Comparison of ENCODE assay signal across 12 mouse cellular contexts in the genomic region with DNA sequence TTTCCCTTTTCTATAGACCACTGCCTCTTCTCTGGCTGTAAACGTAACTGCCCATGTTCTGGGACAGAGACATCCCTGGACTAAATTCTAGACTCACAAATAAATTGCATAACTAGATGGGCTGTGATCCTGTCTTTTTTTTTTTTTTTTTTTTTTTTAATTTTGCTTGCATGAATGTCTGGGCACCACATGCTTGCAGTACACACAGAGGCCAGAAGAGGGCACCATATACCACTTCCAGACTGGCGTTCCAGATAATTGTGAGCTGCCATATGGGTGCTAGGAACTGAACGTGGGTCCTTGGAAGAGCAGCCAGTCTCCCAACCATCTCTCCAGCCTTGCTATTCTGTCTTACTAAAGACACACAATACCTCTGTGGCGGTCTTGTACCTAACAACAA. TPM values are rescaled to one million over a fixed set of nuclear protein-coding genes. Genes with fewer than 3 reads are reported as not detected.
DNase-seq lines count a peak whose midpoint lies in the region; ATAC-seq and TF ChIP-seq lines count a peak whose summit lies in the region.
"Had no signal": no experiment of that assay in that cellular context is flagged by ENCODE, and none has a peak within 500 bp of the region (broad histone marks: within the 10 kb centered on the region; RNA-seq: fewer than 3 reads in every experiment).

No protein-coding gene starts in this region.

- H3K9me3 ChIP-seq in liver, embryonic 12.5 days (replicated peaks): no peaks in the 10 kb centered on the region; the same call in 1 of the 2 replicates

- no peaks in the 10 kb centered on the region for H3K36me3 ChIP-seq in liver, adult 2 months (ENCODE audit: control insufficient read depth, insufficient read depth, low read length)
- no peaks in the 10 kb centered on the region for H3K36me3 ChIP-seq in liver, embryonic 12.5 days

- peak; percentile 35; the same call in 1 of the 2 replicates for TF ChIP-seq CTCF in liver, adult 2 months (IDR thresholded peaks at IDR 0.05; ENCODE audit: low read depth, low read length)

- no peak overlapping the region for H3K4me3 ChIP-seq in liver, adult 2 months (ENCODE audit: insufficient read depth, low read depth, low read length)
- no peak overlapping the region for H3K4me3 ChIP-seq in liver, embryonic 12.5 days

- H3K27me3 ChIP-seq in liver, adult 2 months (ENCODE audit: control insufficient read depth, insufficient read depth, low read length): peaks cover 2% of the 10 kb centered on the region; the same call in 1 of the 2 replicates
- peaks cover 18% of the 10 kb centered on the region; the same call in 1 of the 2 replicates for H3K27me3 ChIP-seq in liver, embryonic 12.5 days (replicated peaks)

- H3K9ac ChIP-seq in liver, adult 2 months (ENCODE audit: low read depth, low read length): no peak overlapping the region
- H3K9ac ChIP-seq in liver, embryonic 12.5 days: no peak overlapping the region

- ATAC-seq in CD4-positive, CD25-positive, alpha-beta regulatory T cell, adult 4 months: no peak
- no peak for ATAC-seq in liver, embryonic 12.5 days

- H3K79me2 ChIP-seq in liver, adult 2 months (ENCODE audit: control insufficient read depth, insufficient read depth, low read length): no peaks in the 10 kb centered on the region

- H3K4me2 ChIP-seq in liver, embryonic 12.5 days: no peak overlapping the region

- no peaks in the 10 kb centered on the region for H3K4me1 ChIP-seq in liver, adult 2 months (ENCODE audit: control insufficient read depth, insufficient read depth, low read length)
- H3K4me1 ChIP-seq in liver, embryonic 12.5 days: no peaks in the 10 kb centered on the region

- WGBS in liver, adult 2 months: 63% methylated on average over 4 of the region's 4 CpGs
- 50% methylated on average over 4 of the region's 4 CpGs for WGBS in liver, embryonic 12.5 days (ENCODE audit: insufficient replicate concordance)

- DNase-seq in CD4-positive, CD25-positive, alpha-beta regulatory T cell, adult 2 months (ENCODE audit: low read depth, low spot score): peak; percentile 43
- peak; percentile 5 for DNase-seq in liver, adult 2 months (ENCODE audit: extremely low read depth, low read depth, low spot score)
- DNase-seq in c-Kit-positive CD71-positive TER-119-positive erythroid progenitor cells, embryonic 14.5 days (ENCODE audit: low spot score): peak; percentile 29
- peak; percentile 35 for DNase-seq in skeletal muscle tissue, adult 2 months (ENCODE audit: low read depth, low spot score)
- DNase-seq in spleen, adult 12 weeks (ENCODE audit: low spot score): no peak
- no peak for DNase-seq in spleen, postnatal 14 days (ENCODE audit: low spot score in 2 of 2)
- DNase-seq: cerebellum, adult 9-10 months; gastrocnemius, postnatal 25 days; right cerebral cortex, postnatal 25 days had no signal

- TF ChIP-seq POLR2A in liver, adult 2 months (IDR thresholded peaks at IDR 0.05; ENCODE audit: extremely low read depth, insufficient read depth, low read length): no peak

- H3K27ac ChIP-seq in liver, adult 2 months (replicated peaks; ENCODE audit: insufficient read depth, low read depth, low read length): no peak overlapping the region
- H3K27ac ChIP-seq in liver, embryonic 12.5 days: no peak overlapping the region
- H3K27ac ChIP-seq: macrophage had no signal

RNA-seq across cellular contexts. Expression of gene Obscn, which starts 42.0 kb away (rescaled TPM):
- not detected for polyA plus RNA-seq in CD4-positive, CD25-positive, alpha-beta regulatory T cell, adult 4 months (2017; shearing (Covaris generic))
- 0.07 and 0.83 TPM in 2 replicates for total RNA-seq in liver, adult 2 months (2014; rRNA removed)
- 0.02 and 0.07 TPM in 2 replicates for polyA plus RNA-seq in liver, adult 2 months (2012; rRNA removed)
- 0.42 and 0.51 TPM in 2 replicates for polyA plus RNA-seq in liver, embryonic 12.5 days (2016; fragmentation: Nextera tagmentation; extraction: Ambion mirVana)

Comparison
In these comparisons a context has a peak if more than half of its experiments do, and no peak if none do; other contexts are left out.
1. DNase-seq: peak in CD4-positive, CD25-positive, alpha-beta regulatory T cell, adult 2 months (single experiment), liver, adult 2 months (single experiment), c-Kit-positive CD71-positive TER-119-positive erythroid progenitor cells, embryonic 14.5 days (single experiment) and skeletal muscle tissue, adult 2 months (single experiment); none in spleen, adult 12 weeks (single experiment) and spleen, postnatal 14 days (0 of 2).